Mouse (Mus musculus) liver, embryonic 18 days (tissue): Measurements from ENCODE around the gene 4933428M09Rik. TPM values are rescaled to one million over a fixed set of nuclear protein-coding genes. Genes with fewer than 3 reads are reported as not detected.

Source experiments
- polyA plus RNA-seq: library from polyadenylated mRNA; depleted of rRNA; stranded (reverse); fragments of >200 nt; gene quantifications from 2 replicates; pipeline ENCODE4 v1.2.3, GENCODE M21; 2012; rRNA removed

4933428M09Rik gene
- polyA plus RNA-seq, result not detected in 2 replicates

DNA sequence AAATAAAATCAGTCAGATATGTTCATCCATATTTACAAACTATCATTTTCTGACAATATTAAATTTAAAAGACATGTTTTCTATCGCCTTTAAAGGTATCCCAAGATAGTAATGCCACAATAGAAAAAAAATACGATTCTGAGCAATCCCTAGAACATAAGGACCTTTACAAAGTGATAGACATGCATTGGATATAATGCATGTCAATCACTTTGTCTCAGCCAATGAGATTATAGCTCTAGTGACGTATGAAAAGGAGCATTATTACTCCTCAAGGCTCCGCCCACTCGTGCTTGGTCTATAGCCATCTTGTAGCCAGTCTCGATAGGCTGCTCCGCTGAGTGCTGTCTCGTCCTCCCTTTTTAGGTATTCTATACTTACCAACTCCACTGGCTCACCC is at the start of gene 4933428M09Rik:
Gene 4933428M09Rik, plus strand, starts transcription at position 301 of the 400 bp plus-strand sequence.

DNA sequence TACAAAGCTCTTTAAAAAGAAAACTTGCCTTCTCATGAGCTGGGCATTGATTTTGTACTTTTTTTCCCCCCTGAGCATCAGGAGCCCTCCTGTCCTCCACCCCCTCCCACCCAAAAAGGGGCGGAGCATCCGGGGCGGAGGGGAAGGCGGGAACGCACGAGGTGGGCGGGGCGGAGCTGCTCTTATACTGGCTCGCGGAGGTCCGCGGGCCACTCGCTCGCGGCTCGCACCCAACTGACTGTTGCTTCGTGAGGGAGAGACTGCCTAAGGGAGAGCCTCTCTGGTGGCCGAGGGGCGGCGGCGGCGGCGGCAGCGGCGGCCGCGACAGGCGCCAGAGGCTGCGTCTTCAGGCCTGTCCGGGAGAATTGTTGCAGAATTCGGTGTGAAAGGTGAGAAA is 30.8 kb downstream of the 4933428M09Rik start, which contains the start of gene Mum1l1:
Gene Mum1l1, plus strand, starts transcription at position 214 of the 397 bp plus-strand sequence.

Other genes with a start within 250 kb of the 4933428M09Rik start
- 38.2 and 39.4 TPM in 2 replicates for gene Serpina7, start 94.0 kb upstream of the 4933428M09Rik start, polyA plus RNA-seq
- 0.34 TPM in 2 replicates for gene 4930513O06Rik, start 93.0 kb upstream of the 4933428M09Rik start, polyA plus RNA-seq
- 0.67 and 0.68 TPM in 2 replicates for gene Mum1l1, start 30.8 kb downstream of the 4933428M09Rik start, polyA plus RNA-seq
- 0.04 and 0.06 TPM in 2 replicates for gene Trap1a, start 154.5 kb downstream of the 4933428M09Rik start, polyA plus RNA-seq